26 mouse cellular contexts compared by ENCODE assay signal in the genomic region with DNA sequence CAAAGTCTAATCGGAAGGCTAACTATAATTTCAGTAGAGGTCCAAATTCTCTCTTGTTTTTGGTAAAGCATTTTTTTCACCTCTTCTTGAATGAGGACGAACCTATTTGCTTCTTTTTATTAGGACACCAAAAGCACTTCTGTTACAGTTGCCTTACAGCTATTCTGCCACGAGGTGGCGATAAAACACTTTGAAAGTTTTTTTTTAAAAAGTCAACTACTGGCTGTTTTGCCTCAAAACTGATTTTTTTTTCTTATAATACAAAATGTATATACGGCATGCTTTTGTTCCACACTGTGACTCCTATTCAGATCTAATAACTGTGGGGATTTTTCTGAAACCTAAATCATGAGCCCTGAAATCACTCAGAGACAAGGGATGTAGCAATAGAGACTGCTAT. TPM values are rescaled to one million over a fixed set of nuclear protein-coding genes. Genes with fewer than 3 reads are reported as not detected.
A peak's percentile ranks its signal among the peaks of the same experiment; 100 is the strongest.
DNase-seq lines count a peak whose midpoint lies in the region; ATAC-seq and TF ChIP-seq lines count a peak whose summit lies in the region.
"Not testable (repeated sequence)": the region's sequence is repeated elsewhere in the genome, so short reads cannot be mapped to it uniquely, and the experiment has no call there.
"Had no signal": no experiment of that assay in that cellular context is flagged by ENCODE, and none has a peak within 500 bp of the region (broad histone marks: within the 10 kb centered on the region; RNA-seq: fewer than 3 reads in every experiment).

No protein-coding gene starts in this region.

- H3K9me3 ChIP-seq in lung, postnatal 0 days (ENCODE audit: low read length): not testable (repeated sequence)

- not testable (repeated sequence) for H3K4me1 ChIP-seq in lung, postnatal 0 days (ENCODE audit: insufficient read depth, low read depth, low read length)

- WGBS in lung, postnatal 0 days: 19% methylated on average over 5 of the region's 5 CpGs

- not testable (repeated sequence) for H3K27ac ChIP-seq in lung, postnatal 0 days (ENCODE audit: low read length)

- DNase-seq in 416B (ENCODE audit: low read depth): peak; percentile 33
- peak; percentile 25 for DNase-seq in adrenal gland, postnatal 14 days
- peak; percentile 9 for DNase-seq in heart, postnatal 4 days
- peak; percentile 19 for DNase-seq in kidney, postnatal 10 days
- DNase-seq in layer of hippocampus, postnatal 14 days (ENCODE audit: low spot score in 2 of 2): peak; percentile 12 to 29
- DNase-seq in lung, postnatal 0 days (ENCODE audit: low spot score): peak; percentile 26
- peak; percentile 5 for DNase-seq in right cerebral cortex, adult 18-20 months

- not testable (repeated sequence) for H3K4me3 ChIP-seq in lung, postnatal 0 days (ENCODE audit: low read depth, low read length)

- not testable (repeated sequence) for TF ChIP-seq EP300 in lung, postnatal 0 days (IDR thresholded peaks at IDR 0.05)

- TF ChIP-seq CTCF in lung, postnatal 0 days (IDR thresholded peaks at IDR 0.05): not testable (repeated sequence)

- H3K36me3 ChIP-seq in lung, postnatal 0 days (ENCODE audit: insufficient read depth, low read length): not testable (repeated sequence)

- ATAC-seq in lung, postnatal 0 days: not testable (repeated sequence)

- H3K27me3 ChIP-seq in lung, postnatal 0 days (replicated peaks; ENCODE audit: insufficient read depth, low read length): not testable (repeated sequence)

- H3K9ac ChIP-seq in lung, postnatal 0 days (replicated peaks; ENCODE audit: low read depth): not testable (repeated sequence)

- H3K4me2 ChIP-seq in lung, postnatal 0 days (replicated peaks; ENCODE audit: low read depth, low read length): not testable (repeated sequence)

RNA-seq across cellular contexts. Expression of a gene that starts 8.6 kb away (rescaled TPM):
- not detected in 2 replicates for total RNA-seq in adrenal gland, postnatal 14 days (2021)
- not detected for total RNA-seq in heart, postnatal 4 days (2021)
- not detected for total RNA-seq in layer of hippocampus, postnatal 14 days (2021)
- polyA plus RNA-seq in lung, postnatal 0 days (2015; fragmentation: Nextera tagmentation; extraction: Ambion mirVana): not detected in 2 replicates
- total RNA-seq: adrenal gland, adult 18-20 months; gastrocnemius, postnatal 14 days; heart, adult 18-20 months; heart, postnatal 36 days; left cerebral cortex, postnatal 4 days had no signal
- polyA plus RNA-seq: CD4-positive, CD25-positive, alpha-beta regulatory T cell, adult 4 months; embryonic facial prominence, embryonic 12.5 days; erythroblast, embryonic 14.5 days; forebrain, embryonic 13.5 days; heart, embryonic 14.5 days; hindbrain, embryonic 15.5 days; intestine, embryonic 16.5 days; liver, embryonic 11.5 days; lung, adult 2 months; midbrain, embryonic 12.5 days; neural tube, embryonic 12.5 days; stomach, embryonic 15.5 days; thymus, adult 2 months; urinary bladder, adult 2 months had no signal

RNA-seq across cellular contexts. Expression of a gene that starts 44.1 kb away (rescaled TPM):
- not detected in 2 replicates for total RNA-seq in adrenal gland, postnatal 14 days (2021)
- total RNA-seq in heart, postnatal 4 days (2021): not detected
- not detected for total RNA-seq in layer of hippocampus, postnatal 14 days (2021)
- polyA plus RNA-seq in lung, postnatal 0 days (2015; fragmentation: Nextera tagmentation; extraction: Ambion mirVana): 0.14 TPM in 1 of 2 replicates, not detected in the other
- total RNA-seq: adrenal gland, adult 18-20 months; gastrocnemius, postnatal 14 days; heart, adult 18-20 months; heart, postnatal 36 days; left cerebral cortex, postnatal 4 days had no signal
- polyA plus RNA-seq: CD4-positive, CD25-positive, alpha-beta regulatory T cell, adult 4 months; embryonic facial prominence, embryonic 12.5 days; erythroblast, embryonic 14.5 days; forebrain, embryonic 13.5 days; hindbrain, embryonic 15.5 days; intestine, embryonic 16.5 days; liver, embryonic 11.5 days; midbrain, embryonic 12.5 days; neural tube, embryonic 12.5 days; stomach, embryonic 15.5 days; thymus, adult 2 months had no signal

RNA-seq across cellular contexts. Expression of a gene that starts 56.7 kb away (rescaled TPM):
- total RNA-seq in adrenal gland, postnatal 14 days (2021): not detected in 2 replicates
- not detected for total RNA-seq in heart, postnatal 4 days (2021)
- total RNA-seq in layer of hippocampus, postnatal 14 days (2021): not detected
- polyA plus RNA-seq in lung, postnatal 0 days (2015; fragmentation: Nextera tagmentation; extraction: Ambion mirVana): not detected in 2 replicates
- total RNA-seq: adrenal gland, adult 18-20 months; gastrocnemius, postnatal 14 days; heart, adult 18-20 months; heart, postnatal 36 days; left cerebral cortex, postnatal 4 days had no signal
- polyA plus RNA-seq: CD4-positive, CD25-positive, alpha-beta regulatory T cell, adult 4 months; embryonic facial prominence, embryonic 12.5 days; erythroblast, embryonic 14.5 days; forebrain, embryonic 13.5 days; hindbrain, embryonic 15.5 days; liver, embryonic 11.5 days; lung, adult 2 months; midbrain, embryonic 12.5 days; neural tube, embryonic 12.5 days; stomach, embryonic 15.5 days; thymus, adult 2 months had no signal
